Mouse (Mus musculus) cerebellum, postnatal 36 days (tissue): ENCODE results near the gene Pde8b.

Experiments
- DNase-seq, 2 experiments: peaks; one replicate each; pipeline ENCODE4 v3.0.0; 2021 to 2022; ENCODE audit warnings: mixed read lengths in 2 of 2

The Pde8b gene

DNA sequence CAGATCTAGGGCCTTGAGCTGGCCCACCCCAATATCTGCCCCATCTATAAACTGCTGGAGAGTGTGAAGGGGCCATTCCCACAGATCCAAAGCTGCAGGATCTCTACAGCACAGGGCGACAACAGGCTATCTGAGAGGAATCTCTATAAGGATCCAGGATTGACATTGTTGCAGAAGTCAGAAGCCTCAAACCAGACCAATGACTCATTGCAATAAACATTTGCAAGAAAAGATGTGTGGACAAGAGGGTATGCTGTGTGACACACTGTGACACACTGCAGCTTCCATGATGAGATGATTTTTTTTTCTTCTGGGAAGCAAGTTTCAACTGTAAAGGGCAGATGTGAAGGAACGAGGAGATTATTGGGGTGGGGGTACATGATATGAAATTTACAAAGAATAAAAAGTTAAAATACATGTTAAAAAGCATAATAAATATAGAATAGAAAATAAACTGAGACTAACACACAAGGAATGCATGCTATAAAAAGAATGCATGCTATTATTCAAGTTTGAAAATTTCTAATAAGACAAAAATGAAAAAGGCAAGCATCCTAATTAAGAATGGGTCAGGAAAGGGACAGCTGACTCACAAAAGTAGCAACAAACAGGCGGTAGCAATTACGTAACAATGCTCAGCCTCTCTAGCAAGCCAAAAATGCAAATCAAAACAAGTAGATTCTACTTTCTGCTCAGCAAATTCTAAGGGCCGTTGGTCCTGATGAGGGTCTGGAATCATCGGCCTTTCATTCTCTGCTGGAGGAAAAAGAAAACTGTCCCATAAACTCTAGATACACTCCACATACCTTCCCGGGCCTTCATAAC lies 114.6 kb downstream of the Pde8b start:
- DNase-seq, result no peak

GRCm38 (mm10) chr13:95131848-95132247 lies 118.3 kb downstream of the Pde8b start:
- no peak for DNase-seq

GRCm38 (mm10) chr13:95131041-95131440 lies 119.1 kb downstream of the Pde8b start:
- no peak for DNase-seq

GRCm38 (mm10) chr13:95127288-95127687 lies 122.8 kb downstream of the Pde8b start:
- DNase-seq, result no peak

DNA sequence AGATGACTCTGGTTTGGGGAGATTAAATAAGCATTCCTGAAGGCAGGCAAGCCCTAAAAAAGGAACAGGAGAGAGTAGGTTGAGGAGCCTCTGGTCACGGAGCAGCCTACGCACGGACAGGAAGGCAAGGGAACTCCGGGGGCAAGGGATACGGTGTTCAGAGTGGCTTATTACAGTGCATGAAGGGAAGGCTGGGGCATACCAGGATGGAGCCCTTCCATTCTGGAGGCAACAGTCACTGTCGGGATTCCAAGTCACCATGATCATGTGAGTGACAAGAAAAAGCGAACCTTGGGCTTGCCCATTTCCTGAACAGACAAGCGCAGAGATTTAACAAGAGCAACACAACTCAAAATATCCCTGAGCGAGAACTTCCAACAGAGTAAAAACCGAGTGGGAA lies 123.3 kb downstream of the Pde8b start:
- no peak for DNase-seq

- DNase-seq, result no peak
Measured at GRCm38 (mm10) chr13:95125546-95126215, 124.5 kb downstream of the Pde8b start.

DNA sequence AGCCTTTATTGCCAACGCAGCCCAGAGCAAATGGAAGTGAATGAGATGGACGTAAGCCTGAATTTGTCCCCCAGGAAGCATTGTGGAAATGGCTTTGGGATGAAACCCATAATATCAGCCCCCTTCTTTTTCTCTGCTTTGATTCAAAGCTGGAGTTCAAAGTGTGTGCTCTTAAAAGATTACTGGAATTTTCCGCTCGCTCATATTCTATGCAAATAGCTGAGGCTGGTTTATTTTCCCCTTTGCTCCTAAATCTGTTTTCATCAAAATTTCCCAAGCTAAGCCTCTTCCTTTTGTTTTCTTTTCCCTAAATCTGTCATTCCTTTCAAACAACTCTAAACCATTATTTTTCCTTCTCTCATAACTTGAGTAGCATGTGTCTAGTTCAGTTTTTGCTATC lies 129.6 kb downstream of the Pde8b start:
- no peak for DNase-seq

GRCm38 (mm10) chr13:95113763-95114162 lies 136.4 kb downstream of the Pde8b start:
- no peak for DNase-seq

- DNase-seq, result no peak
Measured at GRCm38 (mm10) chr13:95109555-95109954, 140.6 kb downstream of the Pde8b start.

- DNase-seq, result no peak
Measured at GRCm38 (mm10) chr13:95108035-95108434, 142.1 kb downstream of the Pde8b start.

- DNase-seq, result no peak
Measured at GRCm38 (mm10) chr13:95104865-95105264, 145.3 kb downstream of the Pde8b start.

DNA sequence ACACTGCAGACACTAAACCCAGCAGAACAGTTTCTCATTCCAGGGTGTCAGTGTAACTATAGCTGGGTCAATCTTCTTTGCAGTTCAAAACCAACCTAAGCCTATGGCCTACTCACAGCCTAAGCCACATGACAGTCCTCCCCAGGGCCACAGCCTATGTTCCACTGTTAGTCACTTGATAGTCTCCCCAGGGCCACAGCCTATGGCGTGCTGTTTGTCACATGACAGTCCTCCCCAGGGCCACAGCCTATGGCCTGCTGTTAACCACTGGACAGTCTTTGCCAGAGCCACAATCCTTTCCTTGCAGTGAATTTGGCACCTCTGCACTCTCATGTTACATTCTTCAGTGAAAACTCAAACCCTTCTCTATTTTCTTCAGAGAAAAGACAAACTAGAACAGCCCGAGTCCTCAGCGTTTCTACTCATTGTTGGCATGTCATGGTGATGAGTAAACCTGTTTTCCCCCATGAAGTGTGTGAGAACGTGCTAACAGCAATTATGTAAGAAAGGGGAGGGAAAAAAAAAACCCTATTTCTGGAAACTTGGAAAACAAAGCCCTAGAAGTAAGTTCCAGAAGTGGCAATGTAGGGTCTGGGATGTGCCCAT lies 147.0 kb downstream of the Pde8b start:
- DNase-seq, result no peak

DNA sequence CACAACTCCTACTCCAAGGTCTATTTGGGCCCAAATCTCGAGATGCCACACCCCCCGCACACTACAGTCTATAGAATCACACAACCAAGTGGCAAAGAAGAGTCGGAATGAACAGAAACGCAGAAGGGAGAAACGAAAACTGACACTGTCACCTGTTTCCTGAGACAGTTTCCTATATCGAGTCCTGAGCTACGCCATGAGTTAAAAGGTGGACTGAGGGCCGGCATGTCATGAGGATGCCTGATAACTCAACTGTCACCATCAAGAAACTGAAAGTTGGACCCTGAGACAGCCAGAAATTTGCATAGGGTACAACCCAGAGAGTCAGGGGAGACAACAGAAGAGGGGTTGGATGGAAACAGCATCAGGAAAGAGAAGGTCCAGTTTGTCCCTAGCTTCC lies 148.8 kb downstream of the Pde8b start:
- no peak for DNase-seq

DNA sequence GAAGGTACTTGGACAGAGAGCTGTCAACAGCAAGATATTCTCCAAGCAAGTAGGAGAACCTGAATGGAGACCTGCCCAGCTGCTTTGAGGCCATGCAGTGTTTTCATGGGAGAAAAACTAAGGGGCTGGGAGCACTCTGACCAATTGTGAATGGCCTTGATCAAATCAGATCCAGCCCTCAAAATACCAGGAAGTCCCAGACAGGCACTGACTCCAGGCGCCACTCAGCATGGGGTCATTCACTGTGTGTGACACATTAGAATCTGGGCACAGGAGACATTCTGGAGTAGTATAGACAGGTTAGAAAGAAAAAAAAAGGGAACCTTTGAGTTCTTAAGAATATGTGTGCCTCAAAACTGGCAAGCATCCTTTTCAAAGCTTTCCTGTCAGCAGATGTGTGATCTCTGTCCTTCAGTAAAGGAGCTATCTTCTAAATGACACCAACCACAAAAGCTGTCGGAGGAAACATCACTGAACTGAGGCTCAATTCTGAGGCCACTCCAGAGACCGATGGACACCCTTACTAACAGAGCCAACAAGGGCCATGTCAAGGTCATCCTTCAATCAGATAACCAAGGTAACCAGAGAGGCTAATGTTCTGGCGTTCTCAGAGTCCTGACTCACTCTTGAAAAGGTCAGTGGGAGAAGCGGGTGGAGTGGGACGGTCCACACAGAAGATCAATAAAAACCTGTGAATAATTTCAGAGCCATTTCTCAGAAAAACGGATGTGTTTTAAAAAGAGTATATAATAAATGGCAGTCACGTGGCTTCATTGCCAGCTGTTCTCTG lies 151.0 kb downstream of the Pde8b start:
- DNase-seq, result no peak

- DNase-seq, result no peak
Measured at GRCm38 (mm10) chr13:95096646-95097045, 153.5 kb downstream of the Pde8b start.

- DNase-seq, result no peak
Measured at GRCm38 (mm10) chr13:95095860-95096259, 154.3 kb downstream of the Pde8b start.

- no peak for DNase-seq
Measured at GRCm38 (mm10) chr13:95091546-95092445, 158.3 kb downstream of the Pde8b start.

GRCm38 (mm10) chr13:95087358-95087787 lies 162.8 kb downstream of the Pde8b start:
- no peak for DNase-seq

- DNase-seq, result no peak
Measured at GRCm38 (mm10) chr13:95086033-95086432, 164.1 kb downstream of the Pde8b start.

- DNase-seq, result no peak
Measured at GRCm38 (mm10) chr13:95082611-95083010, 167.5 kb downstream of the Pde8b start.

GRCm38 (mm10) chr13:95081082-95081481 lies 169.1 kb downstream of the Pde8b start:
- no peak for DNase-seq

GRCm38 (mm10) chr13:95078492-95078891 lies 171.6 kb downstream of the Pde8b start:
- no peak for DNase-seq
